Mouse (Mus musculus) MN1 (cell line): ENCODE data around the gene Slc4a1.
A peak's percentile ranks its signal among the peaks of the same experiment; 100 is the strongest.
"Not testable (repeated sequence)": the region's sequence is repeated elsewhere in the genome, so short reads cannot be mapped to it uniquely, and the experiment has no call there.

Experiments used
- DNase-seq: peaks from one replicate; pipeline ENCODE4 v3.0.0-alpha.2; 2016; ENCODE audit warnings: low spot score

Slc4a1 gene

DNA sequence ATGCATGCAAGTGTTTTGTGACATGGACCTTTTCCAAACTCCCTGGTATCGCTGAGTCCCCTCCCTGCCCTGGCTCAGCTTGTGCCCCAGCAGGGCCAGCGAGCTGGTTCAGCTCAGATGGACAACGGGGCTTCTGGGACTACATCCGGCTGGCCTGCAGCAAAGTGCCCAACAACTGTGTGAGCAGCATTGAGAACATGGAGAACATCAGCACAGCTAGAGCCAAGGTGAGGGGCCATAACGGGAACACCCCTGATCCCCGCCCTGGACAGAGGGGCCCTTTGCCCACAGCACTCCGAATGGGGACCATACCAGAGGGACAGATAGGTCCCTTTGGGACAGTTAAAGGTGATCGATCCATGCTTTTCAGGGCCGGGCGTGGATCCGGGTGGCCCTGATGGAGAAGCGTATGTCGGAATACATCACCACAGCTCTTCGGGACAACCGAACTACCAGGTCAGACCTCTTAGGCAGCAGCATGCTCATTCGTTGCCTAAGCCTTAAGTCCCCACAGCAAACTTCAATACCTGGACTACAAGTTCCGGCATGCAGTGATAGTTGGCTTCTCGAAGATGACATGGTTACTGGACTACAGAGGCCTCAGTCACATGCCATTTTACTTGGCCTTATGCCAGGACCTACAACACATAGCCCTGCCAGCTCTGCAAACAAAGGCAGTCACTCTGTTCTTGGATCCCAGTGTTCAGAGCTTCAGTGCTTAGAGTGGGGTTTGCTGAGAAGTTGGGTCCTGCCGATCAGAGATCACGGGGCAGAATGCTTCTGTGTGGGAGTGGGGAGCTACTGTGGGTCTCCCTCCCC, 32.2 kb upstream of the Slc4a1 start:
- DNase-seq = peak; percentile 80

DNA sequence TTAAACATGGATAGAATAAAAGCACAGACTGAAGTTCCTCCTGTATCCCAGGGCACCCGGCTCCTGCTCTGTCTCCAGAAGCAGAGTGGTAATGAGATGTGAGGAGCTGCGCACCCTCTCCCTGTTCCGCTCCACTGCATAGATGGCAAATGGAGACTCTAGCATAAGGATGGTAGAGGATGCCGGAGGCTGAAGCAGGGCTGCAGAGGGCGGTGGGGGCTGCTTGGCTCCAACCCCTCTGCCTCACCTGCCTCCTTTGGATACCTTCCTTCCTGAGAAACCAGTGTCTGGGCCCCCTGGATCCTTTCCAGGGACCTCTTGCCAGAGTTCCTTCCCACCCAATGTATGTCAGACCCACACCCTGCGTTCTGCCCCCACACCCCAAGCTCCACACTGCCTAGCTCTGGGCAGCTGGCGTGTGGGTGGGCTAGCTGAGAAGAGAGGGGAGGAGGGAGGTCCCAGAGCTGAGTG, 30.7 kb upstream of the Slc4a1 start:
- DNase-seq = no peak

DNA sequence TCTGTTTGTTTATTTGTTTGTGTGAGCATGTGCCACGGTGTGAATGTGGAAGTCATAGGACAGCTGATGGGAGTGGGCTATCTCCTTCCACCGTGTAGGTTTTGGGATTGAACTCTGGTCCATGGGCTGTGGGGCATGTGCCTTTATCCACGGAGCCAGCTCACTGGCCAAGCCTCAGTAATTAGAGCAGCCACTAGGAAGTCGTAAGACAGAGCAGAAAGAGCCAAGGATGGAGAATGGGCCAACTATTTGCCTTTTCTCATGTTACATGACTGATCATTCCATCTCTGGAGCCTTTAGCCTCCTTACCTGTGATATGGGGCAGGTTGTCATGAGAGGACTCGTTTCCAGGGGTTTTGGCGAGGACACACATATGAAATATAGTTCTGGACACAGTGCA, 30.3 kb upstream of the Slc4a1 start:
- no peak for DNase-seq

DNA sequence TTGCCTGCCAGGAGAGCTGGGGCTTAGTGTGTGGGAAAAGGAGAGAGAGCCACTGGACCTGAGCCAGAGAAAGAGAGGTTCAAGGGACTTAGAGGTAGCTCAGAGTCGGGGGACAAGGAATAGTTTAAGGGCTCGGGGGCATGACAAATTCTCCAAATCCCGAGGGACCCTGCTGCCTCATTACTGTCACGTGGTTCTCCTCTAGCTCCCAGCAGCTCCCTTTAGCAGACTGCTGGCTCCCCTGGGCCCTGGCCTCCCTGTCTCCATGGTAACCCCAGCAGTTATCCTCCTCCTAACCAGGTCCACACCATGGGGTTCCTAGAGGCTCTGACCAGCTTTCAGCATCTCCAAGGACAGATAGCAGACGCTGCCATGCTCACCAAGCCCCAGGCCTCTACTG, 29.2 kb upstream of the Slc4a1 start:
- DNase-seq = peak; percentile 89

DNA sequence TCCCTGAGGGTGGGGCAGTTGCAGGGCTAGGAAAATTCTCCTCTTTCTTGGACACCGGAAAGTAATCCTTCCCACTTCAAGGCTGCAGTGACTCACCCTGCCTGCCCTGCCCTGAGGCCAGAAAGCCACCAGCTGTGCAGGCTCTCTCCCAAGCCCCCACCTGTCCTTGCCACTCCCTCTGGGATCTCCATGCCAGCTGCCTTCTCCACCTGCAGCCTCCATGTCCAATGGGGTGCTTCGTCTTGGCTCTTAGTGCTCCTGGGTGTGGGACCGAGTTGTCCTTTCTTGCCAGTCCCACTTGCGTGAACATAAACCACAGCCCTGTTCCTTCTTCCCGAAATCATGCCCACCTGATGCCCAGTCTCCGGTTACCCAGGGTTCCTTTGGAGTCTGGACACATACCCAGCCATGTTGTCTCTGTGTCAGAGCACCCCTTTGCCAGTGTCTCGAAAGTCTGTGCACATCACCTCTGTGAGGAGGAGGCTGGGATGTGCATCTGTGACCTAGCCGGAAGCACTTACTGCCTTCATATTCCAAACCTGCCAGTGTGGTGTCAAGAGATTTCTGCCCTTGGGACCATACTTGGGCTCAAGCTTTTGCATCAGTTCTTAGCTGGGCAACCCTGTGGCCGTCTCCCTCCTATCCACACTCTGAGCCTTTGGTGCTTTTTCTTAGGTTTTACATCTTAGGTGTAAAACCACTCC, 28.6 kb upstream of the Slc4a1 start:
- DNase-seq = peak; percentile 73

DNA sequence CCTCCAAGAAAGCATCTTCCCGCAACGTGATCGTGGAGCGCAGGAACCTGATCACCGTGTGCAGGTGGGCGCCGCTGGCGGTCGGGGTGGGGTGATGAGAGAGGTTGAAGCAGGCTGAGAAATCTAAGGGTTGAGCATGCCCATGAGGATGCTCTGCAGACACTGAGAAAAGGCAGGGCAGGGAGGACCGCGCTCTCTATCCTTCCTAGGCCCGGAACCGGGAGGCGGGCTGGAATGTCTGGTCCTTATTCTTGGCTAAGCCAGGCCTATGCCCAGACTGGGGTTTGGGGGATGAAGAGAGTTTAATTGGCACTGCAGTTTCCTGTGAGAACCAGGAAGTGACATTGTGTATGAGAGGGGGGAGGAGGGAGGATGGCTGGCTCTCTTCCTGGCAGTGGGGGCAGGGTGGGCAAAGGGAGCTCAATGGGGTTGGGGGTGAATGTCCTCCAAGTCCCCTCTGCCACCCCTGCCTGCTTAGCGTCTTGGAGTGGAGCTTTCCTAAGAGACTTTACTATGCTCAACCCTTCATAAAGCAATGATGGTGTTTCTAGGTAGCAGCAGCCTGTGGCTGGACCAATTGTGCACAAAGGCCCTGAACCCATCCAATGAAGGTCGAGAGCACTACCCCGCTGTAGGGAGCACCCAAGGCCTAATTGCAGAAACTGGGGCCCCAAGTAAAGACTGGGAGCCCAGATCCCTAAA, 27.9 kb upstream of the Slc4a1 start:
- peak; percentile 61 for DNase-seq

DNA sequence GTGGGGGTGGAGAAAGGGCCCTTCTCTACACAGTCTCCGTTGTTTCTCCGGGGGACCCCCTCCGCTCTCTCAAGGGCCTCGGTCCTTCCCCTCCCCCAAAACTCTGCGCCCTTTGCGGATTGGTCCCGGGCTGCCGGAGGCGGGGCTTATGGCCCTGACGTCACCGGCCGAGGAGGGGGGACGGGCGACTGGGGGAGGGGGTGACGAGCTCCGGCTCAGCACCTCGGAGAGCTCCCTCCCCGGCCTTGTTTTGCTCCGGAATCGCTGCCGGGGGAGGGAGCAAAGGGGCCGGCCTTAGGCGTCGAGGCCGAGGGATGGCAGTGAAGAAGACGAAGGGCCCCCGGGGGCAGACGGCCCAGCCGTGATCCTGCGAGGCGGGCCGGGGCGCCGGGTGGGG, 27.2 kb upstream of the Slc4a1 start, which contains the start of gene Rundc3a:
TSS of gene Rundc3a (plus strand) at position 166 of the 397 bp plus-strand sequence.
- peak; percentile 93 for DNase-seq

DNA sequence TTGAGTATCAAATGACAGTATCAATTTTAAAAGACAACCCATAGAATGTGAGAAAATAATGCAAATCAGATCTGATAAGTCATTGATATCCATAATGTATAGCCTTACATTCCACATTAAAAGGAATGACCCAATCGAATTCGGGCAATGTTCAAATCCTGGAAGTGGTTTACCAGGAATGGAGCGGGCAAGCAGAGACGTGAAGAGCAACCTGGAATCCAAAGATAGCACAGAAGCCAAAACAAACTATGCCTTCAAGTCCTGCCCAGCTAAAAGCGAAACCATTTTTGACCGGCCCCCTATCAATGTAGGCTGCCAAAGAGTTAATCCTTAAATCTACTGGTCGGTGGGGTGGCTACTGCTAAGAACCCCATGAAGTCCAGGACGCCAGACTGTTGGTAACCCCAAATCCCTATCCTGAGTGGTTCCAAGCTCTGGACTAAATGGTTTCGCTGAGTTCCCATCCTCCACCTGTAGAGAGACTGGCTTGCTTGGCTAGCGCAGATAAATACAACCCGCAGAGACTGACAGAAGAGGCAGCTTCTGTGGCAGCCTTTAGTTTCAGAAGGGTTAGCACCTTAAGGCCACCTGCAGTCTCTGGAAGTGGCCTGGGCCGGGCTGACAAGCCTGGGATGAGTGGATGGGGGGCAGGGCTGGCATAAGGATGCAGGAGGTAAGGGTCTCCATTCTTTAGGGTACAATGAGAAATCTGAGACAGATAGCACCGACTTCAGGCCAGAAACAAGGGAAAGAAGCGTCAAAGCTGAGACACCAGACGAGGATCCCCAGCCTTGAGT, 26.6 kb upstream of the Slc4a1 start:
- DNase-seq = peak; percentile 58

DNA sequence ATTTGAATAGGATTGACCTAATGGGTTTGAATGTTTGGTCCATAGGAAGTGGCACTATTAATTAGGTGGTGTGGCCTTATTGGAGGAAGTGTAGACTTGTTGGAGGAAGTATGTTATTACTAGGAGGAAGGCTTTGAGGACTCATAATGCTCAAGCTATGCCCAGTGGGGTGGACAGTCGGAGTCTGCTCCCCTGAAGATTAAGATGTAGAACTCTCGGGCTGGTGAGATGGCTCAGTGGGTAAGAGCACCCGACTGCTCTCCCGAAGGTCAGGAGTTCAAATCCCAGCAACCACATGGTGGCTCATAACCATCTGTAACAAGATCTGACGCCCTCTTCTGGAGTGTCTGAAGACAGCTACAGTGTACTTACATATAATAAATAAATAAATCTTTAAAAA, 23.4 kb upstream of the Slc4a1 start:
- not testable (repeated sequence) for DNase-seq

DNA sequence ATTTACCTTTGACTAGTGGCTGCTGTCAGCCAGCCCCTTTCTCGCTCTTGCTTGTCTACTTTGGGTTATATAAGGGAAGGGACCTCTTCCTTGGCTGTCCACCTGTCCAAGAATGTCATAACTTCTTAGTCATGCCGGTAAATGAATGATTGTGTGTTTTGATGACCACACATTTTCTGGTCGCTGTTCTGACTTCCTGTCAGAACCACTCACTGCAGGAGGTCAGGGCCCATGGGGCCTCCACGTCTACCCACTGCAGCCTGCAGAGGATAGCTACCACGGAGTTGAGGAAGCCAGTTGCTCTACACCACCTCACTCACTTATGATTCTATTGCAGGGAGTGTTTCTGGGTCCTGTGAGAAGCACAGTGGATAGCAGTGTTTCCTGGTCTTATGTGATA, 20.1 kb upstream of the Slc4a1 start:
- no peak for DNase-seq

DNA sequence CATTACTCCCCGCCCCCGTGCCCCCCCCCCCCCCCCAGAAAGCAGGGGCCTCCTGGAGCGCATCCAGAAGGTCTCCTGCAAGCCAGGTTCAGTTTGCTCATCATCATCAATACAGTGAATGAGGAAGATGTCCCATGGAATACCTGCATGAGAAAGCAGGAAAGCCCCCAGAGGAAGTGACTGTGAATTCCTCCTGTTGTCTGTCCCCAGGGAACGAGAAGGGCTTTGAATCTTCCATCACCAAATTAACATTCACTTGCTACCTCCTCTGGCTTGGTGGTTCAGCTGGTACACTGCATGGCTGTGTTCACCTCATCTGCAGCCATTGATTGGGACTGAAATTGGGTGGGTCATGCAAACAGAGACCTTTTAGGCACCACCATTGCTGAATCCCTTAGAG, 19.1 kb upstream of the Slc4a1 start:
- DNase-seq = no peak

DNA sequence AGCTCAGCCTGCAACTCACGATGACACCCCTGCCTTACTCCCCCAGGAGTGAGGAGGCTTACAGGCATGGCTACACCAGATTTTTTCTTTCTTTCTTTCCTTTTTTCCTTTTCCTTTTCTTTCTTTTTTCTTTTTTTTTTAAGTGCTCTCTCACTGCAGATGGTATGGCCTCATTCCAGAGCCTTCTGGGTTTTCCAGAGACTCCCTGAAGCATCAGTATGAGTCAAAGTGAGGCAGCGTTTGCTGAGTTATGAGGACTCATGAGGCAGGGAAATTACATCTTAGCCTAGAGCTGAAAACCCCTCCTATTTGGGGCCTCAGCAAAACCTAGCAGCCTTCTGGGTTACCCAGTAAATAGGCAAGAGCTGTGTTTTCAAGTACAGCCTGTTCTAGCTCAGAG, 18.4 kb upstream of the Slc4a1 start:
- peak; percentile 55 for DNase-seq

DNA sequence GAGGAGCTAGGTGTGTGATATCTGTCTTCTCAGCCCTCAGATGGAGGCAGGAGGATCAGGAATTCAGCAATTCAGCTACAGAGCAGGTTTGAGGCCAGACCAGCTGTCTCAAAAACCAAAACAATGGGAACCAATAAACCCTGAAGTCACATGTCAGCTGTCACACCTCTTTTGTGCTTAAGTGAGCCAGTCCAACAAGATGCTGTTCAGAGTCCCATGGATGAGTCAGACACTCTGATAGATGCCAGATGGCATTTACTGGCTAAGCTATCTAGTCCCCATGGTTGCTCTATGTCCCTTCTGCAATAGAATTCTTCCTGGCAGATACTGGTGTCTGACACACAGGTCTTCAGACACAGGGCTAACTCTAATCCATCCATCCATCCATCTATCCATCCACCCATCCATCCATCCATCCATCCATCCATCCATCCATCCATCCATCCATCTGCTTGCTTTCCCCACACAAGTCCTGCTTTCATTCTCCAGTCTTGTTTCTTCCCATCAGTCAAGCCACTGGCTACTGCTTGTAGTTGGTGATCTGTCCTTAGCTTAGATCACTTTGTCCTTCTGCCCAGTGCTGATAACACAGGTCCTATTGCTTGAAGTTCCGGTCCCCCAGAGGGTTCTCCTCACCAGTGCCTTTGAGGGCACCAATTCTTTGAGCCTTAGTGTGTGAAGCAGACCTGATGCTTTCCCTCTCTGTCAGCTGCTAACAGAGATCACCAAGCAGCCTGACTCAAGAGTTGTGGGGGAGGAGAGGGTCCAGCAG, 17.5 kb upstream of the Slc4a1 start:
- DNase-seq = peak; percentile 79

DNA sequence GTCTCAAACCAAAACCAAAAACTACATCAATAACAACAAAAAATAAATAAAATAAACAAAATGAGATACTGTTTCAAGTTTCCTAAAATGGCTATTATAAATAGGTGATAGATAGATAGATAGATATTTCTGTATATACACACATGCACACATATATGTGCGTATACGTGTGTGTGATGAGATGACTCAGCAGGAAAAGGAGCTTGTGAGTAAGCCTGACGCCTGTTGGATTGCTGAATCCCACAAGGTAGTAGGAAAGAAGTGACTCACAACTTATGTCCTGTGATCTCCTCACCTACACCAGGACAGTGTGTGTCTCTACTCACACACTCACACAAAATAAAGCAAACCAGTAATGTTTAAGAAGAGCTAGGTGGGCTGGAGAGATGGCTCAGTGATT, 16.8 kb upstream of the Slc4a1 start:
- no peak for DNase-seq

DNA sequence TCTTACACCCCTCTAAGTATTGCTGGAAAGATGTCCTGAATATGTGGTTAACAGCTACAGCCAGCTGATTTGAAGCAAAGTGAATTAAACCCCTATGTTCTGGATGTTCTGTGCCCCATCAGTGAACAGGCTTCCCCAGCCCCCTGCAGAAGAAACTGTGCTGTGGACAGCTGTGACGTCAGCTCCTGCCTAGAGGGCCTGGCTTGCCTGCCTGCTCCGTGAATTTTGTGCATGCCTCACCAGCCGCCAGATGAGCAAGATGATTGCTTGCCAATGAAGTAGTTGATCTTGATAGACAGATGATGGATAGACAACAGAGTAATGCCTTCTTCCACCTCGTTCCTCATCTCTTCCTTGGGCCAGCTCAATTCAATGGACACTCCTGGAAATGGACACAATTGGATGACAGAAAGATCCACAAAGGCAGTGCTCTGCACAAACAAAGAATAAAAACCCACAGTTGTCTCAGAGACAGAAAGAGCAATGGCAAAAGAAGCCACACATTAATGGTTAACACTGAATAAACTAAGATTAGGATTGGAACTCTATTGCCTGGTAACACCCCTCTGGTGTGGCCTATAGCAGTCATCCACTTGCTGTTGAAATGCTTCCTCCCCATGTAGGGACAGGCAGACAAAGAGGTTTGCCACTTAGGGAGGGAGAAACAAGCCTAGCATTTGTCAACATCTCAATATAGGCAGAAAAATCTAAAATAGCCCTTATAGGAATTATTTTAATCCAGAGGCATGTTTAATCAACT, 15.5 kb upstream of the Slc4a1 start:
- DNase-seq = peak; percentile 63

DNA sequence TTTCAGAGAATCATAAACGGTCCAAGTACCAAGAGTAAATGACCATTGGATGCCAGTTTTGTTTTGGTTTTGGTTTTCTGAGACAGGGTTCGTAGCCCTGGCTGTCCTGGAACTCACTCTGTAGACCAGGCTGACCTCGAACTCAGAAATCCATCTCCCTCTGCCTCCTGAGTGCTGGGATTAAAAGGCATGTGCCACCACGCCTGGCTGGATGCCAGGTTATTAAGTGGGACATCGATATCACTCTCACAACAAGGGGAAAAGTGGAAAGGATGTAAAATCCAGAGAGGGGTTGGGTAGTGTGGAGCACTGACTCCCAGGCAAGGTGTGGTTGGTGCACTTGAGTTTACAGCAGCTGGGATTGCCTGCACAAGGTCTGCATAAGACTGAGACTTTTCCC, 14.1 kb upstream of the Slc4a1 start:
- no peak for DNase-seq

DNA sequence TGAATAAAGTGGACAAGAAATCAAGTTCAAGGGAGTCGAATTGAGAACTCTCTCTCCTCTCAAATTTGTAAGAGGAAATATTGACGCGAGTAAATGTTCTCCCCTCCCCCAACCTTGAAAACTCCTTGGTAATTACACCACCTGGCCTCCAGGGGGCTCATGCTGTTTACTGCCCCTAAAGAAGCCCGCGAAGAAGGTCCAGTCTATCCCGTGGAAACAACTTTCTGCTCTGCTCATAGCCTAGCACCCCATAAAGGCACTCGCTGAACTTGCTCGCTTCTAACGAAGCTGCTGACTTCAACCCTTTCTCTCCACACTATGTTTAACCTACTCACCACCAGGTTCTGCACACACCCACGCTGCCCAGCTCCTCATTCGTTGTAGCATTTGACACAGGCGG, 11.2 kb upstream of the Slc4a1 start:
- DNase-seq = no peak

DNA sequence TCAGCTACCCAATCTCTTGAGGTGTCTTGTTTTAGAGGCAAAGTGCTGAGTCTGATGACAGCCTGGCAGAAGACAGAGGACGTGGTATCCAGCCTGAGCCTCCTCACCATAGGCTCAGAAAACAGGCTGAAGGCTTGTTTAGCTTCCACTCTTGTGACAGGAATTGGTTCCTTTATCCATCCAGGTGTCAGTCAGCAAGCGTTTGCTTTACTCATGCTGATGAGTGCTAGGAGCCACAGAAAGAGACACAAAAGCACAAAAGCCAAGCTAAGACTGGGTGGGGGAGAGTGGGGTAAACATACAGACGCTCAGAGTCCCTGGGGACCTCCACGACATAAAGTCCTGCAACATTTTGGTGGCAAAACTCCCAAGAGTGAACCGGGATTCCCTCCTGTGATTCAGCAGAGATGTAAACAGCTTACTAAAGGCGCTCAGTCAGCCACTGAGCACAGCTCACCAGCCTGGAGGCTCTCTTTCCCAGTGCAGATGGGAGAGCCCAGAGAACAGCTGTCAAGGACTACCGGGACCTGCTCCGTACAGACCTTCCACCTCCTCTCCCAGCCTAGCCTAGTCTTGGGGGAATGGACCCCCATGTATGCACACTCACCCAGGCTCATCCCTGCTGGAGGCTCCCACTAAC, 10.3 kb upstream of the Slc4a1 start:
- DNase-seq = peak; percentile 49

DNA sequence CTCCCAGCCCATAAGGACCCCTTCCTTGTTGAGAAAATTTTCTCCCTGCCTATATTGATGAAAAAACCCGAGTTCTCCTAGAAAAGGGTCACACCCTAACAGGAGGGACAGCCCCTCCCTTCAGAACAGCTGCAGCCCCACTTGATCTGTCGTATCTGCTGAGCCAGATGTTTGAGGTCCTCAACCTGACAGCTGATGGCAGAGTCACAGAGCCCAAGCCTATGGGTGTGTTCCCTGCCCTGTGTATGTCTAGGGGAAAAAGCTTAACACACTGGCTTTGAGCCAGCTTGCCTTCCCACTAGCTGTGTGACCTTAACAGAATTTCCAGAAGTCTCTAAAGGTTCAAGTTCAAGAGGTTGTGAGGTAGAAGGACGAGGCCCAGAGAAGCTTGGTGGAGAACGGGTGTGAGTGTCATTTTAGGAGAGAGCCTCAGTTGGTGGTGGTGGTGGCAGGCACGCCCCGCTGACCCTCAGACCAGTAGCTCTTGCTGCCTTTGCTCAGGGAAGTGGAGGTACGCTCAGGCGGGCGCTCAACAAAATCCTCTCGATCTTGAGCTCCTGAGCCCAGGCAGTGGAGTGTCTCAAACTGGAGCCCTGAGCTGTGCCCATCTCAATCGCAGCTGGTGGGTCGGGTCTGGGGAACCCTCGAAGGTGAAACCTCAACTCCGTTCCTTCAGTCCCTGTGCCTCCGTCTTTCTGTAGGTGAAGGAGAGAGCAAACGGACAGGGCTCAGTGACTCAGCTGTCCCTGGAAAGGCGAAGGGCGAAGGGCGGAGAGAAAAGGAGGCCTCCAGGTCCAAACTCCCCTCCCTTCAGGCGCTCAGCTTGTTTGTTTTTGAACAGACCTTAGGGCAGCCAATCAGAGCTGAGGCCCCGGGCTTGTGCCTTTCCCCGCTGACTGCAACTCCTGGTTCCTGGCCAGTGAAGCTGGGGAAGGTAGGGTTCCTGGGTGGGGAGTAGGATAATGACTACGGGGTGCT, 9.5 kb upstream of the Slc4a1 start:
- DNase-seq = peak; percentile 75
